Mouse (Mus musculus): ENCODE data around the gene Gm21761. TPM values are rescaled to one million over a fixed set of nuclear protein-coding genes. Genes with fewer than 3 reads are reported as not detected.
"Not testable (repeated sequence)": the region's sequence is repeated elsewhere in the genome, so short reads cannot be mapped to it uniquely, and the experiment has no call there.

Gene Gm21761
- not detected for total RNA-seq (2021)

DNA sequence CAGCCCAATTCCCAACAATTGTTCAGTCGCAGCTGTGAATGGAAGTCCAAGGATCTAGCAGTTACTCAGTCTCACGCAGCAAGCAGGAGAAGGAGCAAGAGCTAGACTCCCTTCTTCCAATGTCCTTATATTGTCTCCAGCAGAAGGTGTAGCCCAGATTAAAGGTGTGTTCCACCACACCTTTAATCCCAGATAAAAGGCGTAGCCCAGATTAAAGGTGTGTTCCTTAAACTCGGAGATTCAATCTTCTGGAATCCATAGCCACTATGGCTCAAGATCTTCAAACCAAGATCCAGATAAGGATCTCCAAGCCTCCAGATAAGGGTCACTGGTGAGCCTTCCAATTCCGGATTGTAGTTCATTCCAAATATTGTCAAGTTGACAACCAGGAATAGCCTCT lies at the start of gene Gm21761:
Gm21761 (minus strand) TSS at position 101 of the 400 bp plus-strand sequence.
- DNase-seq: not testable (repeated sequence)

DNA sequence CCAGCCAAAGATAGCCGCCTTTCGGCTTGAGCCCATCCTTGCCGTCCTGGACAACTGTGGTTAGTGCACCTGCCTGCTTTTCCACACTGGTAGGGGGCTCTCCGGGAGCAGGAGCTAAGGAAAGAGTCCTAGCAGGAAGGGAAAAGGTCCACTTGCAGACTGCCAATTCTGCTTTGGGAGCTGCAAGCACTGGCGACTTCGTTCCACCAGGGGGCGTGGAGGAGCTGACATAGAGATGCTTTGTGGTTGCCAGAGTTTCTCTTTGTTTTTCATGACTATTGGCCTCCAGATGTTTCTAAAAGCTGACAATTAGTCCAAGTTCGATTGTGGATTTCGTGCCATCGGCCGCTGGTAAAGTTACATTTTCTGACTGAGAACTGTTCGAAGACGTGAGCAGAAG lies 40.1 kb upstream of the Gm21761 start:
- DNase-seq: not testable (repeated sequence)

DNA sequence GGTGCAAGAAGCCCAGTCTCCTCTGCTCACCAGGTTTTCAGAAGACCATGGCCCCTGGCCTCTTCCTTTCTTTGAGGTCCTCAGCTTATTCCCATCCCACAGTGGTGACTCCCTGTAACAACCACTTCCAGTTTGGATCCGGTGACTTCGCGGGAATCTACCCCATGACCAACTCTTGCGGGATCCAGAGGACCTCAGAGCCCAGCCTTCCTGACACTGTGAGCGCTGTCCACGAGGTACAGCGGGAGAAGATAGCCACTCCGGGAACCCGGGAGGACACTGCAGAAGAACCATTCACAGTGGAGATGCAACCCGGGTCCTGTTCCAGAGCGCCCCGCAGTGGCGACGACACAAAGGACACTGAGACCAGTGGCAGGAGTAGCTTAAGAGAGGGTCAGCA lies 39.1 kb upstream of the Gm21761 start:
- DNase-seq: not testable (repeated sequence)

DNA sequence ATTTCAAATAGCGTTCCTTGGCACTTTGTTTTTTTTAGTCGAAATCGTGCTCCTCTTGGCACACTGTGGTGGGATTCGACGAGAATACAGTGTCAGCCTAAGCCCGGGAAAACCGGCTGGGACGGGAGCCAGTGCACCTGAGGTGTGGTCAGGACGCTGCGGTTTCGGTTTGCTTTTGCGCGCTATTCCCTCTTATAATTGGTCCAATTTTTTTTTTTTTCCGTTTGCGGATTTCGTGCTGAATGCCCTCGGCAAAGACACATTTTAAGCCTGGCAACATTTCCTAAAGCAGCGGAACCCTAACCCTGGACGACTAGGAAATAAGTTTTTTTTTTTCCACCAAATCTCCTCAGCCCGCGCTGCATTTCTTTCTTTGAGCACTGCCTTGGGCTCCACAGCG lies 36.9 kb upstream of the Gm21761 start:
- DNase-seq: not testable (repeated sequence)

DNA sequence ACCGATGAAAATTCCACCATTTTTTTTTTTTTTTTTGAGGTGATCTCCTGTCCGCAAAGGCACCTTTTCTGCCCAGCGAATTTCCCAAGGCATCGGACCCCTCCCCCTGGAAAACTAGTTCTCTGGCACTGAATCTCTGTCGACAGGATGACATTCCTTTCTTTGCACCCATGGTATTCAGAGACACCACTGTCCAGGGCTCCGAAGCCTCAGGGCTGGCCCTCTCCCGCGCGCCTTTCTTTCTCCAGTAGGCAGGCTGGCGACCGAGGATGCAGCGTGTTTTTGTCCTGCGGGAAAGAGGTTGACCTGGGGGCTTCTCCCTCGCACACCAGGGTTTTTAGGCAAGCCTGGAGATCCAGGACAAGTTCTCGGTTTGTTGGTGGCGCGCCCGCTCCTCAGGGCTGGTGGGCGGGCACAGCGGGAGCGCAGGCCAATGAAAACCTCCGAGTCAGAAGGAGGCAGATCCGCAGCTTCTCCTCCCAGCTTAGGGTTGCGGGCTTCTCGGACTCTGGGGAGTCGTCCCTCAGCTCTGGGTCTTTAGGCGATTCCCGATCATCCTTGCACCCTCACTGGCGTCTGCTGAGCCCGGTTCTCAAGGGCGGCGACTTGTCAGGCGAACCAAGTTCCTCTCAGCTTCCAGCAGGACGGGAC lies 36.4 kb upstream of the Gm21761 start:
- not testable (repeated sequence) for DNase-seq

DNA sequence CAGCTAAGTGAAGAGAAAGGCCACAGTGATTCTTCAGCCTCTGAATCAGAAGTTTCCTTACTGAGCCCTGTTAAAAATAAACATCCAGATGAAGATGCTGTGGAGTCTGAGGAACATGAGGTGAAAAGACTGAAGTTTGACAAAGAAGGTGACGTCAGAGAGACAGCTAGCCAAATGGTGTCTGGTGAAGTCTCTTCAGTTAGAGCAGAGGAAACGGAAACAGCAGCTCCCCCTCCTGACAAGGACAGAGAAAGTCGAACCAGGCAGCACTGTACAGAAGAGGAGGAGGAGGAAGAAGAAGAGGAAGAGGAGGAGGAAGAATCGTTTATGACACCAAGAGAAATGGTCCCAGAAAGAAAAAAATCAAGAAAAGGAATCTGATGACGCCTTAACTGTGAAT lies 33.8 kb upstream of the Gm21761 start:
- DNase-seq: not testable (repeated sequence)

DNA sequence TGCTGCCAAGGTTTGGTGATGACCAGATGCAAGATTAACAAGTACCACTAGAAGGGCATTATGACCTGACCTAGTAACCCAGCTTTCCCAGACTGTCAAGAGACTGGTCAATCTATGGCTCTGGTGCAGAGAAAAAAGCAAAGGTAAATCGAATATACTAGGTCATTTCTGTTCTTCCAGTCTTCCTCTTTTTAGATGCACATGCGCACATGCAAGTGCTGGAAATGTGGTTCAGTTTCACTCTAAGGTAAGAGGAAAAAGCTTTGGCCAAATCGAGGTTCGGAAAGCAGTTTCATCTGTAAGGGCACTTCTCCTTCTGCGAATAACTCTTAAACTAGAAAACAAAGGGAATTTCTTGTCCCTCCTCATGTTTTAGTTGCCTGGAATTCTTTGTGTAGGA lies 26.5 kb upstream of the Gm21761 start:
- DNase-seq: not testable (repeated sequence)

DNA sequence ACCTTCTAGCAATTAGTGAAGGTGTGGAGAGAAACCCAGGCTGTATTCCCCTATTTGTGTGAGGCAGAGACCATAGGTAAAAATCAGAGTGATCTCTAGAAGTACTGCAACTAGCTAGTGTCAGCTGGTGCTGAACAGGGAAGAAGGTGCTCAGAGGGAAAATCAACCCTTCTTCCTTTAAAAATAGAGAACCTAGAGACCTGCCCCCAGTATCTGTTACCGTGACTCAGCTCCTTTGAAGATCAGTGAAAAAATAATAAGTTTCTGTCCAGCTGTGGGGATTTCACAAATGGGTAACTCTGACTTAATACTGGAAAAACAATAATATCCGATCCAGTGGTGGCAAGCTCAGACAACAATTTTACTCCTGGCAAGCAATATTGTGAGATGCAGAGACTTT lies 26.0 kb upstream of the Gm21761 start:
- not testable (repeated sequence) for DNase-seq

DNA sequence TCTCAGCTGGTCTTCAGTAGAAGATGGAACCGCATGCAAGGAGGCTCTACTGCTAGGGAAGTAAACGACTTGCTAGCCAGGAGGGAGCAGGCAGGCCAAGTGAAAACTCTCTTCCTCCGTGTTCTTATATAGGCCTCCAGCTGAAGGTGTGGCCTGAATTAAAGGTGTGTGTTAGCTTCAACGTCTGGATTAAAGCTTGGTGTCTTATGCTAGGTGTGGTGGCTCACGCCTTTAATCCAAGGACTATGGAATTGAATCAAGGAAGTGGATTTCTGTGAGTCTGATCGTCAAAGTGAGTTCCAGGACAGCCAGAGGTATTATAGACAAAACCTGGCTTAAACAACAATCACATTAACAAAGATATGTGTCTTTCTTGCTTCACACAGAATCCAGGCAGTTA lies 21.6 kb upstream of the Gm21761 start, which contains the start of gene B020031M17Rik:
B020031M17Rik (minus strand) TSS at position 101 of the 400 bp plus-strand sequence.
- not testable (repeated sequence) for DNase-seq

DNA sequence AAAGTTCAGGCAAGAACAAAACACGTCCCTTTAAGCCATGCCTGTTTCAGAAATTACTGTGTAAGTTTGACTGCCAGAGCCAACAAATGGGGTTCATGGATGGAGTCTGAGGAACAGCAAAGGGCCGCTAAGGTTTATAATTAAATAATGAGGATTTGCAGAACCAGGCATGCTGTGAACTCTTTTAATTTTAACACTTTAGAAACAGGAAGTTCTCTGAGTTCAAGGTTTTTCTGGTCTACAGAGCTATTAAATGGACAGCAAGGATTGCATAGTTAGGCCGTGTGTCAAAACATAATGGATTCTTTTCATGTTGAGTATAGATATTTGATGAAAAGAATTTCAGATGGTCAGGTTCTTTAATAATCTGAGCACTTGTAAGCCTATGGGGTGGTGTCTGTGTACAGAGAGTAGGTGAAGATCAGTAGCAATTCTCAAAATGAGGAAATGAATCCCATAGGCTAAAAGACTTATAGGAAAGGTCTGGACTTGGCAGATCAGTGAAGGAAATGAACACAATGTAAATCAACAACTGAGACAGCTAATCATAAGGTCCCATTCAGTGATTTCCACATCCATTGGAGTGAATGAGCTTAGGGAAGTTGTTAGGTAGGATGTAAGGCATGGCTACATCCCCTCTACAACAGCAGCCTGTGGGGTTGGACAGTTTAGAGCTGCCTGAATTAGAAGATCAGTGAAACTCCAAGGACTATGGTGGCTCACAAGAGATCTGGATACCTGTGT lies 4.3 kb downstream of the Gm21761 start:
- not testable (repeated sequence) for DNase-seq

DNA sequence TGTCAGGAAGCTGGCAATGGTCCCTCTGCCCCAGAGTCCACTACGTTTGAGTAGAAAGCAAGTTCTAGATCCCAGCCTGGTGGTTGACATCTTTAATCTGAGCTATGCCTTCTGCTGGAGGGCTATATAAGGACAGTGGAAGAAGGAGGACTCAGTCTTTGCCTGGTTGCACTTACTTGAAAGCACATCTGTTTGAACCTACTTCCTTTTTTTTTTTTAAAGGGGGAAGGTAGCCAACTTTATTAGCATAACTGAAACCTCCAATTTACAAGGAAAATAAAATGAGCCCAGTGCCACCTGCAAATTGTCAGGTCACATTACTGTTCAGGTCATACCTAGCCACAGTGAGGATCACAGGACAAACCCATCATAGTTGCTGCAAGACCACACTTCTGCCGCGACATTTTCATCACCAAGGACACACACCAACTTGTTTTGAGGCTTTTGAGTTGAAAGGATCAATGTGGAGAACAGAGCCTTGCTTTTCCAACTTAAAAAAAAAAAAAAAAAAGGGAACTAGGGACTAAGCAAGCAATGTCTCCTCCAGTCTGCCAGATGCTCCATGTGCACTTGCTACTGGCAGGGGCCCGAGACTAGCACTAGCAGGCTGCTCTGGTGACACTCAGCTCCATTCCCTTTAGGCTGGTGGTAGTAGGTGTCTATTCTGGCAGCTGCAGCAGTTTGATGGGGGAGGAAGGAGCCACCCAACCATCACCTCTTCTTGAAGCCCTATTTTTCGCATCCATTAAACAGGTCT lies 11.9 kb downstream of the Gm21761 start:
- not testable (repeated sequence) for DNase-seq

DNA sequence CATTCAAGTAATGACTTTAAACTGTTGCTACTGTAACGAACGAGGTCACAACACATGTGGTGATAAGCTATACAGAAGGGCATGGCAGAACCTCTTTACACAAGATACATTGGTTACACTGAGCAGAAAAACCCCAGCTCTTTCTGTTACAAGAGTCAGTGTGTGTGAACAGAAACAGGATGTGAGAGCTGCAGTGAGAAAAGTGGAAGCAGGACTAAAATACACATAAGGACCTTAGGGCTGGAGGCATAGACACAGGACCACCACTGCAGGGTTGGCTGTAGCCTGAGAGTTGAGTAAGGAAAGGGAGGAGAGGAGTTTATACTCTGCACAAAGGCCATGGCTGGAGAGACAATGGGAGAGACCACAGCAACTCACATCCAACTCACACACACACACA lies 12.6 kb downstream of the Gm21761 start:
- not testable (repeated sequence) for DNase-seq

DNA sequence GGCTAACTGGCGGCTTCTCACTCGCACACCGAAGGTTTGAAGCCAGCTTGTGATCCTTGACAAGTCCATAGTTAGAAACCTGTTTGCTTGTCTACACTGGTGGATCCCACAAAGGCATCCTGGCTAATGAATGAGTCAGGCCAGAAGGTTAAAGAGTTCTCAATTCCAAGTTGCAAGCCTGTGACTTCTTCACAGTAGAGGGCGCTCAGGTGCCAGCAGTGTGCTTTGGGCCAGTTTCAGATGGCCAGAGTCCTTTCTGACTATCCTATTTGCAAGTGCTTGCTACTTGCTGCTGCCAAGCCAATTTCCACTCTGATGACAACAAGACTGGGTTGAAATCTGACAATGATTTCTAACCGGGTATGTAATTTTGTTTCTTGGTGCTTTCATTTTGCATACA lies 30.5 kb downstream of the Gm21761 start:
- not testable (repeated sequence) for DNase-seq

DNA sequence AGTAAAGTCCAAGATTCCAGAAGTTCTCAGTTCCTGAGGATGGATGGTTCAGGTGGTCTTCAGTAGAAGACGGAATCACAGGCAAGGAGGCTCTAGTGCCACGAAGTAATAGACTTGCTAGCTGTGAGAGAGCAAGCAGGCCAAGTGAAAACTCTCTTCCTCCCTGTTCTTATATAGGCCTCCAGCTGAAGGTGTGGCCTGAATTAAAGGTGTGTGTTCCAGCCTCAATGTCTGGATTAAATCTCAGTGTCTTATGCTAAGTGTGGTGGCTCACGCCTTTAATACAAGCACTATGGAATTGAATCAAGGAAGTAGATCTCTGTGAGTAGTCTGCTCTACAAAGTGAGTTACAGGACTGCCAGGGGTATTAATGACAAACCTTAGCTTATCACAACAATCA lies 34.4 kb downstream of the Gm21761 start, which contains the start of gene Tcstv1:
Tcstv1 (minus strand) TSS at position 101 of the 400 bp plus-strand sequence.
- DNase-seq: not testable (repeated sequence)

DNA sequence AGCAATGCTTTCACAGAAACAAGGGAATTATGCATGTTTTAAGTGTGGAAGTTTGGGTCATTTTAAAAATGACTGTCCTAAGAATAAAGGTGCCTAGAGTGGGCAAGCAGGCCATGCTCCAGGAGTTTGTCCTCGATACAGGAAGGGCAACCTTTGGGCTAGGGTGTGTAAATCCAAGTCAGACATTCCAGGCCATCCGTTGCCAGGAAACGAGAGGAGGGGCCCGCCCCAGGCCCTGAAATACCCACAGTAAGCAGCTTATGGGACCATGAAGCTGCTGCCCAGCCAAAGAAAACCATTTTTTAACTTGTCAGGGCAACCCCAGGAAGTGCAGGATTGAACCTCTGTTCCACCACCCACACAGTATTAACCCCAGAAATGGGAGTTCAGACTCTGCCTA lies 42.2 kb downstream of the Gm21761 start:
- not testable (repeated sequence) for DNase-seq

DNA sequence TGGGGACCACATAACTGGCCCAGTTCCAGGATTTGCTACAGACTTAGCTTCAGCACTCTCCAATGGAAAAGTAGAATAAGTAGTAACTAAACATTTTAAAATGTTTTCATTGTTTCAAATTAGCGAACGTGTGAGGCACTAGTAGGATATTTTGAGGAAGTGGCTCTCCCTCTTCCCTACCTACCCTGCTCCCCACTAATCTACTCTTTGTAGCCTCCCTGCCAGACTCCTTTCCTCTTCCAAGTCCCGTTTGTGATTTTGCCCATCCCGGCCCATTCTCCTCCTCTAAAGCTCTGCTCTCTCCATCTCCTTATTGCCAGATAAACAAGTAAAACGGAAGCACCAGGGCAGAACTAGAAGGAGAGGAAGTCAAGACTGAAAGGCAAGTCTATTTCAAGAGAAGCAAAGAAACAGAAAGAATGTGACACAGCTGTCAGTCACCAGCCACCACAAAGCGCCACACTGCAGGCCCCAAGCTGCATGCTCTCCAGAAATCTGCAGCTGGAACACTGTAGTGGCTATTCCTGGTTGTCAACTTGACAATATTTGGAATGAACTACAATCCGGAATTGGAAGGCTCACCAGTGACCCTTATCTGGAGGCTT lies 64.6 kb downstream of the Gm21761 start:
- DNase-seq: not testable (repeated sequence)

DNA sequence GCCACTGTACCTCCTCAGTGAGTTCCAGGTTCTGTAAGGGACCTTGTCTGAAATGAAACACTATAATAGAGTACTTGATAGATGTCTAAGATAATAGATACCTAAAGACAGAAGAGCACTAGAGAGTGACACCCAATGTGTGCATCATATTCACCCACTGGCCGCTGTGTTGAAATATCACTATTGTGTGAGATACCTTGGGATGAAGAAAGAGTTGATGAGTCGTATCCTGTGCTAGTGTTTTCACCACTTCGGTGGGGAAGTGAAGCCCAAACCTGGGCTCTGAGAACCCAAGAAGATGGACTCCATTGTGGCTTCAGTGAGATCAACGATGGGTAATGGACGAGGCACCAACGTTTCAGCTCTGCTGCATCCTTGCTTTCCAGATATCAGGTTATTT lies 66.7 kb downstream of the Gm21761 start:
- not testable (repeated sequence) for DNase-seq

Other genes starting within 250 kb of the Gm21761 start
- gene Hmgcs1, start 238.9 kb downstream of the Gm21761 start, total RNA-seq (2021): 100 to 1,000 TPM; 217 to 241 TPM
- 10 to 100 TPM; 12.6 to 14.5 TPM for gene Nim1k, start 173.4 kb downstream of the Gm21761 start, total RNA-seq (2021)
- 10 to 100 TPM; 42.5 to 44.9 TPM for gene Zfp131, start 138.4 kb downstream of the Gm21761 start, total RNA-seq (2021)
- not detected for gene AF067063, start 99.1 kb downstream of the Gm21761 start, total RNA-seq (2021)
- not detected for gene D13Ertd608e, start 93.3 kb downstream of the Gm21761 start, total RNA-seq (2021)
- not detected for gene Tcstv1, start 34.5 kb downstream of the Gm21761 start, total RNA-seq (2021)
- not detected for gene B020031M17Rik, start 21.5 kb upstream of the Gm21761 start, total RNA-seq (2021)
- not detected for gene Gm36079, start 97.7 kb upstream of the Gm21761 start, total RNA-seq (2021)
- not detected for gene Gm21188, start 122.9 kb upstream of the Gm21761 start, total RNA-seq (2021)
- gene Gm20767, start 211.0 kb upstream of the Gm21761 start, total RNA-seq (2021): not detected
- gene Gm21818, start 243.2 kb upstream of the Gm21761 start, total RNA-seq (2021): not detected